Mouse (Mus musculus) midbrain, postnatal 0 days (tissue): ENCODE data around the gene Olfr548-ps1. TPM values are rescaled to one million over a fixed set of nuclear protein-coding genes. Genes with fewer than 3 reads are reported as not detected.
A peak's percentile ranks its signal among the peaks of the same experiment; 100 is the strongest.

Source experiments
- ATAC-seq: fragments of 200-750 bp; cut with Nextera tagmentation; 2 replicates; pipeline ENCODE4 v1.8.0; 2017; ENCODE audit warnings: moderate number of reproducible peaks, mild to moderate bottlenecking, moderate TSS enrichment, moderate library complexity; ENCODE audit not compliant: low FRiP score
- DNase-seq: peaks from one replicate; pipeline ENCODE4 v3.0.0-alpha.2; 2015; ENCODE audit warnings: low spot score
- H3K27ac ChIP-seq: fragments of 300-500 bp; sonication (generic); 2 replicates; pipeline ENCODE4 v1.5.1; 2014; ENCODE audit warnings: low read depth, mild to moderate bottlenecking, low read length, mixed read lengths
- H3K27me3 ChIP-seq: fragments of 300-500 bp; sonication (generic); 2 replicates; pipeline ENCODE4 v1.6.1; 2014; ENCODE audit warnings: low read length, control low read depth, mixed read lengths; ENCODE audit not compliant: insufficient read depth
- H3K36me3 ChIP-seq: fragments of 300-500 bp; sonication (generic); 2 replicates; pipeline ENCODE4 v1.6.1; 2014; ENCODE audit warnings: low read length, control low read depth, mixed read lengths; ENCODE audit not compliant: insufficient read depth
- H3K4me1 ChIP-seq: fragments of 300-500 bp; sonication (generic); 2 replicates; pipeline ENCODE4 v1.6.1; 2014; ENCODE audit warnings: mild to moderate bottlenecking, control low read depth, antibody characterized with exemption, low read length, mixed read lengths; ENCODE audit not compliant: insufficient read depth
- H3K4me2 ChIP-seq: fragments of 300-500 bp; sonication (generic); 2 replicates; pipeline ENCODE4 v1.6.1; 2014; ENCODE audit warnings: low read depth, mild to moderate bottlenecking, low read length, mixed read lengths; ENCODE audit not compliant: poor library complexity, severe bottlenecking
- H3K4me3 ChIP-seq: fragments of 300-500 bp; sonication (generic); 2 replicates; pipeline ENCODE4 v1.5.1; 2014; ENCODE audit warnings: low read depth, mild to moderate bottlenecking, low read length, moderate library complexity
- H3K9ac ChIP-seq: fragments of 300-500 bp; sonication (generic); replicated peaks from 2 replicates; pipeline ENCODE4 v1.6.1; 2014; ENCODE audit warnings: mild to moderate bottlenecking, low read length, moderate library complexity, mixed read lengths; ENCODE audit not compliant: poor library complexity, severe bottlenecking
- H3K9me3 ChIP-seq: fragments of 300-500 bp; sonication (generic); 2 replicates; pipeline ENCODE4 v1.6.1; 2016; ENCODE audit warnings: low read length, control low read depth
- CTCF ChIP-seq: IDR thresholded peaks from 2 replicates; pipeline ENCODE4 v1.5.1; 2016; ENCODE audit warnings: antibody characterized with exemption, mild to moderate bottlenecking
- WGBS: fragments of 180-500 bp; shearing (Covaris S2); extraction: QIAGEN DNeasy Blood & Tissue Kit; methylation state at CpG from one replicate; pipeline ENCODE4 v1.1.7; 2014; 5-methylcytosine and 5-hydroxymethylcytosine counted together
- polyA plus RNA-seq: library from polyadenylated mRNA; unstranded; fragments of >200 nt; fragmentation: Nextera tagmentation; extraction: Ambion mirVana; gene quantifications from 2 replicates; pipeline ENCODE4 v1.2.1, GENCODE M21; 2015
- total RNA-seq: library from RNA; depleted of rRNA; stranded (reverse); fragments of >200 nt; gene quantifications from 2 replicates; pipeline ENCODE4 v1.2.3, GENCODE M21; 2014

Gene Olfr548-ps1
- total and polyA plus RNA-seq, 2 experiments from 2014 or later: not detected

DNA sequence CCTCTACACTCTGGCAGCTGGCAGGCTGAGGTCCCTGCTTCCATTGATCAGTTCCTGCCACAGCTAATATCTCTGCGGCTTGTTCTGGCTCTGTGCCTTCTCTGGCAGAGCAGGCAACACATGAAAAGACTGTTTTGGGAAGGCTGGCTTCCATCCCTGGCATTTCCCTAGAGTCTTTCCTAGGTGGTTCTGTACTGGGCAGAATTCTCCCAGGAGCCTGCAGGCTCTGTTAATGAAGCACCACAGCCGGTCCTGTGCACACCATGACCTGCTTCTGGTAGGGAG, 23.7 kb upstream of the Olfr548-ps1 start:
- peak; percentile 50 for DNase-seq
- Histone ChIP-seq H3K27ac (no peak overlapping the region), H3K4me2 (no peak overlapping the region), H3K9me3 (no peaks in the 10 kb centered on the region), H3K36me3 (no peaks in the 10 kb centered on the region), H3K4me3 (no peak overlapping the region), H3K9ac (no peak overlapping the region), H3K27me3 (peaks cover 5% of the 10 kb centered on the region; the same call in 1 of the 2 replicates), H3K4me1 (no peaks in the 10 kb centered on the region)
- no peak for TF ChIP-seq CTCF
- no peak for ATAC-seq
- WGBS: 49% methylated on average over 2 of the region's 2 CpGs

DNA sequence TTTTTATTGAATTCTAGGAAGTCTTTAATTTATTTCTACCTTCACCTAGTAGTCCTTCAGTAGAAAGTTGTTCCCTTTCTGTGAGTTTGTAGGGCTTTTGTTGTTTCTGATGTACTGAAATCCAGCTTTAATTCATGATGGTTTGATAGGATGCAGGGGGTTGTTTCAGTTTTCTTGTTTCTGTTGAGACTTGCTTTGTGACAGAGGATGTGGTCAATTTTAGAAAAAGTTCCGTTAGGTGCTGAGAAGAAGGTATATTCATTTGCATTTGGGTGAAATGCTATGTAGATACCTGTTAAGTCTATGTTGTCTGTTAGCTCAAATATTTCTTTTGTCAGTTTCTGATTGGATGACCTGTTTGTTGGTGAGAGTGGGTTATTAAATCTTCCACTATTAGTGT, 11.6 kb upstream of the Olfr548-ps1 start:
- Histone ChIP-seq H3K27me3 (no peaks in the 10 kb centered on the region), H3K9me3 (no peaks in the 10 kb centered on the region), H3K4me1 (no peaks in the 10 kb centered on the region), H3K36me3 (no peaks in the 10 kb centered on the region), H3K27ac (no peak overlapping the region), H3K9ac (no peak overlapping the region), H3K4me2 (no peak overlapping the region), H3K4me3 (no peak overlapping the region)
- no peak for ATAC-seq
- TF ChIP-seq CTCF: no peak
- WGBS: 79% methylated on average over 1 of the region's 1 CpGs
- no peak for DNase-seq

DNA sequence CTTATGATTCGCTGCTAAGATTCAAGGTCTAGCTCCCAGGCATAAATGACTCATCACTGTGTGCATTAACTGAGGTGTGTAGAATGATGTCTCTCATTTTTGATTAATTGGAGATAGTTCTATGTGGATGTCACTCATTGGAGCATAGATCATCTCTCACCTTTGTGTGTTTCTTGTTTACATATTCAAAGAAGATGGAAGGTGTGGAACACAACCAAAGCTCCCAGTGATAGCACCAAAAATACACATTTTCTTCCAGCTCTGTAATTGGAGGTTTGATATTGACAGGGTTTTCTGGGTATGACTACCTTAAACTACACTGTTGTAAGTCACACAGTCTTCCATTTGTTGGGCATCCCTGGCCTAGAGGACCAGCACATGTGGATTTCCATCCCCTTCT, 6.2 kb upstream of the Olfr548-ps1 start, which contains the start of gene Olfr547:
TSS of gene Olfr547 (plus strand) at position 301 of the 400 bp plus-strand sequence.
- ATAC-seq: no peak
- no peak within 1 kb of the TSS for H3K4me2 ChIP-seq
- no peak within 1 kb of the TSS for H3K27ac ChIP-seq
- no peak for DNase-seq
- H3K36me3 ChIP-seq: no peaks in the 10 kb centered on the region
- WGBS: 84% methylated on average over 1 of the region's 1 CpGs
- no peak within 1 kb of the TSS for H3K4me3 ChIP-seq
- no peak within 1 kb of the TSS for H3K9ac ChIP-seq
- H3K4me1 ChIP-seq: no peaks in the 10 kb centered on the region
- H3K27me3 ChIP-seq: no peaks in the 10 kb centered on the region
- no peaks in the 10 kb centered on the region for H3K9me3 ChIP-seq
- TF ChIP-seq CTCF: no peak

DNA sequence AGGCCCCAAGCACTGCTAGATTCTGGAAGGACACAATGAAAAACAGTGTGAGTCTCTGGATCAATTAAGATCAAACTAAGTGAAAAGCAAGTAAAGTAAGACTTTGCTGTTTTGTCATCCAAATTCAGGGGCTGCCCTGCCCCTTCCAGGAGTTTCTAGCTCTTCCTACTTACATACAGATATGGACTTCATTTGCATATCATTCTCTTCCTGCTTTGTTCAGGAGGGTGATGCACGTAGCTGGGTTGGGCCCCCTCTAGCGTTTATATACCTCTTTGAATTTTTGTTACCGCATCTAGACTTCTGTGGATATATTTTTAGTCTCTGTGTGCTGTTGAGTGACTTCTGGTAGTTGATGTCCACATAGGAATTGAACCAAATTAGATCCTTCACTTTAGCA, 555 bp downstream of the Olfr548-ps1 start:
- Histone ChIP-seq H3K27me3 (no peaks in the 10 kb centered on the region), H3K4me1 (no peaks in the 10 kb centered on the region), H3K27ac (no peak overlapping the region), H3K36me3 (no peaks in the 10 kb centered on the region), H3K9me3 (no peaks in the 10 kb centered on the region), H3K9ac (no peak overlapping the region), H3K4me2 (no peak overlapping the region), H3K4me3 (no peak overlapping the region)
- 62% methylated on average over 3 of the region's 3 CpGs for WGBS
- DNase-seq (no peak), ATAC-seq (no peak)
- TF ChIP-seq CTCF: no peak

DNA sequence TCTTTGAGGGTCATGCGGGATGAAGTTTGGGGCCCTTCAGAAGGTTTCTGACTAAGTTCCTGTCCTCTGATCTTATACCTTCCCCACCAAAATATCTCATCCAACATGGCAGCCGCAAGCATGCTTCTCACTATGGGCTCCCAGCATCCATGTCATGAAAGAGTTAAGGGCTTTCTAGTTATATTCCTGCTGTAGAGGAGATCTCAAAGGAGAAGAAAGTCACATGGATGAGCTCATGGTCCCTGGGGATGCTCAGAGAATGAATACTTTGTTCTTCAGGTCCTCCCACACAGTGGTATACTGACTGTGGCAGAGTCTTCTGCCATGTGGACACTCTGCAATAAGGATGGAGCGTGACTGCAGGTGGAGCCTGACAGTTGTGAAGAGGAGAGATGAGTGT, 8.9 kb downstream of the Olfr548-ps1 start, which contains the start of gene Olfr549:
TSS of gene Olfr549 (plus strand) at position 301 of the 400 bp plus-strand sequence.
- ATAC-seq (no peak), DNase-seq (no peak)
- Histone ChIP-seq H3K27ac (no peak within 1 kb of the TSS), H3K4me1 (no peaks in the 10 kb centered on the region), H3K9me3 (no peaks in the 10 kb centered on the region), H3K27me3 (no peaks in the 10 kb centered on the region), H3K36me3 (no peaks in the 10 kb centered on the region), H3K4me3 (no peak within 1 kb of the TSS), H3K9ac (no peak within 1 kb of the TSS), H3K4me2 (no peak within 1 kb of the TSS)
- TF ChIP-seq CTCF: no peak
- 93% methylated on average over 3 of the region's 3 CpGs for WGBS

DNA sequence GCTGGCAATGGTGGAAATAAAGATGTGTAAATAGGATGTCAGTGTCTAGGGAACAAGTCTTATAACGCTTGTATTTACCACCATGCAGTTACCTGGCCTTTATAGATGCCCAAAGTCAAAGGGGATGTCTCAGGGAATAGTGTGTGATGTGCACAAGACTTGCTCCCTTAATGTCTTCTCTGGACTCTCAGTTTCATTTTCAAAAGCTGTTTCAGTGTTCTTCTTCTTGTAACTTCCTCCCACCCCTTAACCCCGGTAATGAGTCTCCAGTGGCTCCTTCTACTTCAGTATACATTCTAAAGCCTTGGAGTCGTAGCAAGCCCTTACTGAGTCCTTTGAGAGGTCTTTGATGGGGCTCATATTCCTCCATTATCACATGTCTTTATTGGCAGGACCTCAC, 12.6 kb downstream of the Olfr548-ps1 start:
- Histone ChIP-seq H3K27ac (no peak overlapping the region), H3K9ac (no peak overlapping the region), H3K27me3 (no peaks in the 10 kb centered on the region), H3K4me2 (no peak overlapping the region), H3K4me3 (no peak overlapping the region), H3K9me3 (no peaks in the 10 kb centered on the region), H3K36me3 (no peaks in the 10 kb centered on the region), H3K4me1 (no peaks in the 10 kb centered on the region)
- TF ChIP-seq CTCF: no peak
- DNase-seq (no peak), ATAC-seq (no peak)
- WGBS: 82% methylated on average over 3 of the region's 3 CpGs
